Mouse (Mus musculus) macrophage (primary cell): ENCODE results near the gene Dhh. TPM values are rescaled to one million over a fixed set of nuclear protein-coding genes. Genes with fewer than 3 reads are reported as not detected.
"Not testable (repeated sequence)": the region's sequence is repeated elsewhere in the genome, so short reads cannot be mapped to it uniquely, and the experiment has no call there.

ENCODE experiments used
- H3K27ac ChIP-seq: fragments of 350-480 bp; formaldehyde crosslinking; 2 replicates; pipeline ENCODE4 v1.9.0; 2021
- H3K36me3 ChIP-seq: fragments of 350-480 bp; formaldehyde crosslinking; 2 replicates; pipeline ENCODE4 v1.9.0; 2021; ENCODE audit errors: inconsistent target
- H3K4me3 ChIP-seq: fragments of 350-480 bp; formaldehyde crosslinking; 2 replicates; pipeline ENCODE4 v1.9.0; 2021; ENCODE audit errors: inconsistent target
- H3K79me2 ChIP-seq: fragments of 350-480 bp; formaldehyde crosslinking; 2 replicates; pipeline ENCODE4 v1.9.0; 2021; ENCODE audit errors: inconsistent target
- WGBS: methylation state at CpG from one replicate; pipeline ENCODE4 v1.1.7; 2026; ENCODE audit warnings: inconsistent platforms; ENCODE audit not compliant: missing documents; 5-methylcytosine and 5-hydroxymethylcytosine counted together
- polyA plus RNA-seq: library from polyadenylated mRNA; stranded (reverse); fragments of 250-400 nt; gene quantifications from 3 replicates; pipeline ENCODE4 v1.2.4, GENCODE M21; 2018; ENCODE audit warnings: inconsistent platforms
- total RNA-seq, 78 experiments: library from RNA; depleted of rRNA; stranded (reverse); fragments of 250-400 nt; gene quantifications; 1 replicate in 9 of 78; 2 replicates in 24 of 78; 3 replicates in 43 of 78; 4 replicates in 2 of 78; pipeline ENCODE4 v1.2.4; 2018; ENCODE audit warnings: inconsistent platforms in 56 of 78

Gene Dhh
- total RNA-seq (2018; cell fraction: chromatin; rRNA removed), result under 1 TPM in 15 of 26 experiments, not detected in 11; 0.18 to 0.97 (median 0.51) TPM
- total RNA-seq (2018; cell fraction: cytosol; rRNA removed), result under 1 TPM in 6 of 26 experiments, not detected in 20; 0.03 to 0.05 (median 0.04) TPM
- total RNA-seq (2018; cell fraction: nucleus; rRNA removed), result 1 to 10 TPM in 2 of 26 experiments, under 1 TPM in 15, not detected in 9; 0.12 to 1.4 (median 0.24) TPM
- not detected in 3 replicates for polyA plus RNA-seq

GRCm38 (mm10) chr15:98897928-98898800 is at the start of gene Dhh:
Dhh (minus strand) TSS chr15:98898540.
- Histone ChIP-seq H3K27ac (no peak within 1 kb of the TSS), H3K36me3 (no peaks in the 10 kb centered on the region), H3K79me2 (no peaks in the 10 kb centered on the region), H3K4me3 (no peak within 1 kb of the TSS)
- 4% methylated on average over 41 of the region's 41 CpGs for WGBS

DNA sequence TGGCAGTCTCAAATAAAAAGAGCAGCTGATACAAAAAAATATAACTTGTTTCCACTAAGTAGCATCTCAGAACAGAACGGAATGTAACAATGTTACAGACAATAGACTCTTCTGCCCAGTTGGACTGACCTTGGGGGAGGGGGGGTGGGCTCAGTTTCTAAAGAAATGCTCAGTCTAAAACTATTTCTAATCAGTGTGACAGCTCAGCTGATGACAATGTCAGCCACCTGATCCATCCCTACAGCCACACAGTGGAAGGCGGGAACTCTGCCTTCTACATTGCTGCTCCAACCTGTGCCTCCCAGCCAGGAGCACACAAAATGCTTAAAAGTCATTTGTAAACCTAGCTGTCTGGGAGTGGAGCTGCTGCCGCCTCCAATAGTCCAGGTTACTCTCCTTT is 49.5 kb upstream of the Dhh start:
- Histone ChIP-seq H3K4me3 (no peak overlapping the region), H3K79me2 (peaks cover 13% of the 10 kb centered on the region), H3K36me3 (no peaks in the 10 kb centered on the region), H3K27ac (no peak overlapping the region)
- 90% methylated on average over 3 of the region's 3 CpGs for WGBS

DNA sequence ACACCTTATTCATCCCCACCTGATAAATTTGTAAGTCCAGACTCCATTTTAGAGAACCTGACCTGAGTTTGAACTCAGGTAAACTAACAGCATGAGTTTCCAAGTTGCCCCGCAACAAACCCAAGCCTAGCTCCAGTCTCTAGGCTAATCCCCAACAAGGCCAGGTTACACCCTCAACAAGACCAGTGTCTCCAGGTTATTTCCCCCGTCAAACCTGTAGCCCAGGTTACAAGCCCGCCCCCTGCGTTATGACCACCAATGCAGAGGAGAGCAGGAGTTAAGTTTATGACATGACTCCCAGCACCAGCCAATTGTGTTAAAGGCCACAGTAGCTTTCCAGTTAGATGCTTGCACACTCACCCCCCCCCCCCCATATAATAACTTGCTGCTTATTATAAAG is 44.8 kb upstream of the Dhh start:
- Histone ChIP-seq H3K36me3 (no peaks in the 10 kb centered on the region), H3K27ac (no peak overlapping the region), H3K4me3 (no peak overlapping the region), H3K79me2 (no peaks in the 10 kb centered on the region)
- 97% methylated on average over 4 of the region's 4 CpGs for WGBS

- no peak overlapping the region for H3K27ac ChIP-seq
- no peak overlapping the region for H3K4me3 ChIP-seq
- no peaks in the 10 kb centered on the region for H3K79me2 ChIP-seq
- H3K36me3 ChIP-seq, result no peaks in the 10 kb centered on the region
- WGBS, result 94% methylated on average over 4 of the region's 4 CpGs
Observed at GRCm38 (mm10) chr15:98942081-98942480, 43.7 kb upstream of the Dhh start.

DNA sequence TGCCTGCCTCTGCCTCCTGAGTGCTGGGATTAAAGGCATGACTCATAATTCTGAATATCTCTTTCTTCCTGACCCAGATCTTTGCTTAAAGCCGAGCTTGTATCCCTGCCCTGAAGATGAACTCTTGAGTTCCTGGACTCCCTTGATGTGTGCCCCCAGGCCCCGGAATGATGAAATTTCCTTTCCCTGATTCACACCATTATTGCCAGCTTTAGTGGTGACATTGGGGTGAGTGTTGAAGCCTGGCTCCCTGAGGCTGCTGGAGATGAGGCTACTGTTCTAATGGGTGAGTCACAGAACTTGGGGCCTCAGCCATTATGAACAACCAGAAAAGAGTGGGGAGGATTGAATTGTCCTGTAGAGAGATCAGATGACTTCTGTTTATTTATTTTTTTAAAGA is 43.2 kb upstream of the Dhh start:
- Histone ChIP-seq H3K79me2 (no peaks in the 10 kb centered on the region), H3K27ac (no peak overlapping the region), H3K4me3 (no peak overlapping the region), H3K36me3 (no peaks in the 10 kb centered on the region)
- WGBS, result 83% methylated on average over 1 of the region's 2 CpGs

- no peak overlapping the region for H3K27ac ChIP-seq
- WGBS, result 94% methylated on average over 10 of the region's 10 CpGs
- peaks cover 2% of the 10 kb centered on the region; the same call in 1 of the 2 replicates for H3K79me2 ChIP-seq
- no peaks in the 10 kb centered on the region for H3K36me3 ChIP-seq
- no peak overlapping the region for H3K4me3 ChIP-seq
Observed at GRCm38 (mm10) chr15:98940816-98941215, 42.5 kb upstream of the Dhh start.

- no peaks in the 10 kb centered on the region for H3K36me3 ChIP-seq
- 0% methylated on average over 39 of the region's 58 CpGs for WGBS
- H3K79me2 ChIP-seq, result peaks cover 23% of the 10 kb centered on the region
- peak within 1 kb of the TSS; percentile 95 for H3K27ac ChIP-seq
- peak within 1 kb of the TSS; percentile 89 for H3K4me3 ChIP-seq
Observed at GRCm38 (mm10) chr15:98934217-98934839, 36.0 kb upstream of the Dhh start, which contains the start of gene Tuba1b. Tuba1b (minus strand) TSS chr15:98934565.

- no peaks in the 10 kb centered on the region for H3K36me3 ChIP-seq
- peak overlapping the region; percentile 89 for H3K4me3 ChIP-seq
- peaks cover 23% of the 10 kb centered on the region for H3K79me2 ChIP-seq
- under 1% methylated on average over 34 of the region's 35 CpGs for WGBS
- H3K27ac ChIP-seq, result peak overlapping the region; percentile 95
Observed at GRCm38 (mm10) chr15:98933833-98934216, 35.5 kb upstream of the Dhh start.

GRCm38 (mm10) chr15:98933004-98933671 is 34.8 kb upstream of the Dhh start:
- Histone ChIP-seq H3K4me3 (peak overlapping the region; percentile 89), H3K79me2 (peaks cover 23% of the 10 kb centered on the region), H3K27ac (peak overlapping the region; percentile 95)
- not testable (repeated sequence) for H3K36me3 ChIP-seq
- 3% methylated on average over 7 of the region's 9 CpGs for WGBS

DNA sequence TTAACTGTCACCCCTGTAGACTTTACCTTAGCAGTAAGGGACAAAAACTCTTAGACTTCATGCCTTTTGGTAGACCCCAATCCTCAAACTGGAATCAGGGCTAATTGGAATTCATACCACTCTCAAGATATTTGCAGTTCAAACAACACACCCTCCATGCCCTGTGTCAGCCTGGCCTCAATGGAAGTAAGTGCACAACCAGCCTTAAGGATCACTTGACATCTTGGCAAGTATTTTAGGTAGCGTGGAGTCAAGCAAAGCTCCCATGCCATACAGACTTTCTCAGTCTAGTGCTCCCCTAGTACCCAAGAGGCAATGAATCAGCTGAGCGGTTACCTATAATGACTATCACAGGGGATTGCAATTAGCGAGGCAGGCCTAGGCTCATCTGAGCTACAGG is 32.7 kb upstream of the Dhh start:
- Histone ChIP-seq H3K36me3 (no peaks in the 10 kb centered on the region), H3K79me2 (peaks cover 23% of the 10 kb centered on the region), H3K4me3 (no peak overlapping the region), H3K27ac (no peak overlapping the region)
- 90% methylated on average over 3 of the region's 3 CpGs for WGBS

- H3K27ac ChIP-seq, result no peak overlapping the region
- H3K4me3 ChIP-seq, result no peak overlapping the region
- H3K36me3 ChIP-seq, result no peaks in the 10 kb centered on the region
- peaks cover 14% of the 10 kb centered on the region for H3K79me2 ChIP-seq
- 75% methylated on average over 8 of the region's 8 CpGs for WGBS
Observed at GRCm38 (mm10) chr15:98930017-98930734, 31.8 kb upstream of the Dhh start.

DNA sequence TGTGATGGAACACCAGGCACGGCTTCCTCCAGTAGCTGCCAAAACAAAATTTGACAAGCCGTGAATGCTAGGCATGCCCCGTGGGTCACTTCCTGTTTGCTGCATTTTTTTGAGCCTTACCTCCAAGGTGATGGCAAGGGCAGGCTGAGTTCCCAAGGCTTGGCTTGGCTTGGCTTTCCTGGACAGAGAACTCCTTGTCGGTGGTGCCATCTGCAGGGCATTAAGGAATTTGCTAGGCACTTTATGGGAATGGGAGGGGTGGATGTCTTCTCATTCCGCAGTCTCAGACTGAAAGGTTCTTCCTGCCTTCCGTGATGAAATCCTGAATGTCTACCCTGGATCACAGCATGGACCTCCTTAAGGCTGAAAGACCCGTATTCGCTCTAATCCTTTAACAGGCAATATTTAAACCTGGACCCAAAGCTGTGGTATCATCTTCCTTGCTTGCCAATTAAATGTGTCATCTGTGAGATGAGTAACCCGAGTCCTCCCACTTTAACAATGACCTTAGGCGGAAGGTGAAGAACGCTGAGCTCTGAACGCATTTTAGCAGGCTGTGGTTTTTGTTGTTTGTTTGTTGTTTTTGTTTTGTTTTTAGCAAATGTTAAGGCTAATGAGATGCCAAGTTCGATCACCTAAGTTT is 30.4 kb upstream of the Dhh start:
- H3K27ac ChIP-seq, result no peak overlapping the region
- H3K4me3 ChIP-seq, result no peak overlapping the region
- H3K79me2 ChIP-seq, result peaks cover 9% of the 10 kb centered on the region
- no peaks in the 10 kb centered on the region for H3K36me3 ChIP-seq
- 34% methylated on average over 13 of the region's 13 CpGs for WGBS

DNA sequence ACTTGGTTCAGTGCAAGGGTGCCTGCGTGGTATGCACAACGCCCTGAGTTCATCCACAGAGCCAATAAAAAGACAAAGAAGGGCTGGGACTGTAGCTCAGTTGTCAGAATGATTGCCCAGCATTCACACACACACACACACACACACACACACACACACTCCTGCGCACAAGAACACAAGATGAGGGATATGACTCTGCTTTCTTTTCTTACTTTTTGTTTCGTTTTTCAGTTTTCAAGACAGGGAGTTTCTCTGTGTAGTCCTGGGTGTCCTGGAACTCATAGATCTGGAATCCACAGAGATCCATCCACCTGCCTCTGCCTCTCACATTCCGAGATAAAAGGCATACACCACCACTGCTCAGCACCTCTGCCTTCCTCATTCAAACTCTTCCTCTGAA is 29.2 kb upstream of the Dhh start:
- Histone ChIP-seq H3K27ac (no peak overlapping the region), H3K36me3 (no peaks in the 10 kb centered on the region), H3K4me3 (no peak overlapping the region), H3K79me2 (no peaks in the 10 kb centered on the region)
- WGBS, result 36% methylated on average over 5 of the region's 5 CpGs

DNA sequence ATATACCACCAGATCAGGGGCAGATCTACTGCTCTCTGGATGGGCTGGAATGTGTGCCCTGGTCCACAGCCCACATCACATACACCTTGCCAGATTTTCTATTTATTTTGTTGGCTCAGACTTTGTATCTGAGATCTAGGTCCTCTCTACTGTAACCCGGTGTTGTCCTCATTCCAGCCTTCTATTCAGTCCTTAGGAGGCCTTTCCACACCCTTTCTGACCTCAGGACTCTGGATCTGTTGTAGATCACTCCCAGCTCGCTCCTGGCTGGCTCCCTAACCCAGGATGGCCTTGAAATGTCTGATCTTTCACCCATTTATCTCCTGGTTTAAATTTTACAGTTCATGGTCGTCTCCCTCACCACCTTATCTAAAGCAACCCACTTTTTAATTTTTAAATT is 26.3 kb upstream of the Dhh start:
- WGBS, result 95% methylated on average over 3 of the region's 3 CpGs

More for the DNA sequence above, 26.3 kb upstream of the Dhh start:
- H3K36me3 ChIP-seq, result no peaks in the 10 kb centered on the region
- H3K27ac ChIP-seq, result no peak overlapping the region
- H3K4me3 ChIP-seq, result no peak overlapping the region
- no peaks in the 10 kb centered on the region for H3K79me2 ChIP-seq
